Mouse (Mus musculus) left cerebral cortex, postnatal 25 days (tissue): ENCODE measurements at regions not wholly inside any gene's neighbourhood (a gene's known extent, or its start where the extent isn't known, plus 50 kb on each side); places are given as distances from the start of the nearest gene placed in this dataset.

Source experiments
- DNase-seq, 2 experiments: peaks; one replicate each; pipeline ENCODE4 v3.0.0; 2022; ENCODE audit warnings: low spot score in 2 of 2, mixed read lengths in 1 of 2
- intact Hi-C: fragments of 180-260 bp; cut with DNase I; formaldehyde crosslinking; loops from one replicate; pipeline ENCODE4 v1.15.1; 2025

- intact Hi-C loops = no loop called here
Observed at GRCm38 (mm10) chr7:118042914-118043313, 73.1 kb downstream of the Rps15a start.

GRCm38 (mm10) chr7:118039862-118040261, 76.1 kb downstream of the Rps15a start:
- no peak for DNase-seq
- intact Hi-C loops = no loop called here

More at GRCm38 (mm10) chr7:118042914-118043313, 73.1 kb downstream of the Rps15a start:
- no peak for DNase-seq

- DNase-seq = no peak
- intact Hi-C loops = no loop called here
Observed at GRCm38 (mm10) chr7:118037062-118037461, 78.9 kb downstream of the Rps15a start.

- intact Hi-C loops = no loop called here
- no peak for DNase-seq
Observed at GRCm38 (mm10) chr7:118026106-118026526, 89.9 kb downstream of the Rps15a start.

- intact Hi-C loops = no loop called here
- no peak for DNase-seq
Observed at GRCm38 (mm10) chr7:118004620-118005019, 111.4 kb downstream of the Rps15a start.

- DNase-seq = peak; percentile 16 to 56
- intact Hi-C loops = no loop called here
Observed at GRCm38 (mm10) chr7:118001881-118002280, 114.1 kb downstream of the Rps15a start.

DNA sequence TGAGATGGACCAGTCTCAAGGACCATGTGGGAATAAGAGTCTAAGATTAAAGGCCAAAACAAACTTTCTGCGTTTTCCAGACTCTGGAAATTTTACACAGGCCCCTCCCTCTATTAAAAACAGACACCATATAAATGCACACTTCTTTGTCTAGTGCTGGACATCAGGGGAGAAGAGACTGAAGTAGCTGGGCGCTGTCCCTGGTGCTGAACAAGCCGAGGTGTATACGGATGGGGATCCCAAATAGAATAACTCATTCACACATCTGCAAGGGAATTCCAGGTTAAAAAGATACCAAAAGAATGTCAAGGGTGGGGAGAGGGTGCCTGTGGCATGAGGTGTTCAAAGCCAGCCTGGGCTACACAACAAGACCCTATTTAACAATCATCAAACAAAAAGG, 114.9 kb downstream of the Rps15a start:
- DNase-seq = no peak
- intact Hi-C loops = no loop called here

DNA sequence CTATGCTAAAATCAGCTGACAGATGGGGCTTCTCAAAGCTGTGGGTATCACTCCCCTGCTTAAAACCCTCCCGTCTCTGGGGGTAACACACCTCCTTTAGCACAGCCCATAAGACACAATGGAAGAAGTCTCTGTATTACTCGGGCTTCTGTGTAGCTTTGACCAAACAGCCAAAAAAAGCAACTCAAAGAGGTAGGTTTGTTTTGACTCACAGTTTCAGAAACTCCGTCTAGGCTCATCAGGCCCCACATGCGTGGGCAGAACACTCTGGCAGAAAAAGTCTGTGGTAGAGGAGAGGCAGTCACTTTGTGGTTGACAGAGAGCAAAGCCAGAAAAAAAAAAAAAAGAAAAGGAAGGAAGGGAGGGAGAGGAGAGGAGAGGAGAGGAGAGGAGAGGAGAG, 133.8 kb downstream of the Rps15a start:
- no peak for DNase-seq
- intact Hi-C loops = no loop called here

DNA sequence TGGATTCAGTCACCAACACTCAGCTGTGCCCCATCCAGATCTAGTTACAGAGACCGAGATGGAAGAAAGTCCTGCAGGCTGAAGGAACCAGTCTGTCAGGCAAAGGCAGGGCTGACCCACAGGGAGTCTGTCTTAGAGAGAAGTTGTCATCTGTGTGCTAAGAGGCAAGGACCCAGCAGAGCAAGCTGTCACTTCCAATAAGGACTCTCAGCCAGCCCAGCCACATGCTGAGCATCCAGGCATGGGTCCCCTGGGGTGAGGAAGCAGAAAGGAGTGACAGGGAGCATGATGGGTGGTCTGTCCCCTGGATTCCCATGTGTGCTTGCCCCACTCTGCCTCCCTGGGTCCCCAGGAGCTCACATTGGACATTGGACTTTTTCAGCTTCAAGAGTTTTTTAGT, 144.8 kb downstream of the Rps15a start:
- no peak for DNase-seq
- intact Hi-C loops = no loop called here

- DNase-seq = no peak
- intact Hi-C loops = no loop called here
Observed at GRCm38 (mm10) chr7:117943435-117943834, 172.6 kb downstream of the Rps15a start.

GRCm38 (mm10) chr7:117939618-117940017, 176.4 kb downstream of the Rps15a start:
- DNase-seq = no peak
- intact Hi-C loops = no loop called here

DNA sequence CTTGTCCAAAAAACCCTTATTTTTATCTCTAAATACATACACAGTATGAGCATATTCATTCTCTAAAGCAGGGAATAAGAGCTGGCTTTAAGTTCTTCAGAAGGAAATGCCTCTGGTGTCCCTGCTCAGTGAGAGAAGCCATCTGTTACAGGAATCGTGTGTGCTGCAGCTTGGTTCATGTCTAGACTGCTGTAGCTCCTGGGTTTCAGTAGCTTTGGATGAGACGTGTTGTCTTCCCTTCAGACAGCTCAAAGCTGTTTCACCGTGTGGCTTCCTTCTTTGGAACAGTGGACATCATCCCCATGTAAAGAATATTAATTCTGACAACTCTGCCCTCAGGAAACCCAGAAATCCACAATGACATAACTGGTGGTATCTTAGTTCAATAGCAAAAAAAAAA, 181.1 kb downstream of the Rps15a start:
- intact Hi-C loops = no loop called here
- DNase-seq = peak in 1 of 2 experiments; percentile 66

DNA sequence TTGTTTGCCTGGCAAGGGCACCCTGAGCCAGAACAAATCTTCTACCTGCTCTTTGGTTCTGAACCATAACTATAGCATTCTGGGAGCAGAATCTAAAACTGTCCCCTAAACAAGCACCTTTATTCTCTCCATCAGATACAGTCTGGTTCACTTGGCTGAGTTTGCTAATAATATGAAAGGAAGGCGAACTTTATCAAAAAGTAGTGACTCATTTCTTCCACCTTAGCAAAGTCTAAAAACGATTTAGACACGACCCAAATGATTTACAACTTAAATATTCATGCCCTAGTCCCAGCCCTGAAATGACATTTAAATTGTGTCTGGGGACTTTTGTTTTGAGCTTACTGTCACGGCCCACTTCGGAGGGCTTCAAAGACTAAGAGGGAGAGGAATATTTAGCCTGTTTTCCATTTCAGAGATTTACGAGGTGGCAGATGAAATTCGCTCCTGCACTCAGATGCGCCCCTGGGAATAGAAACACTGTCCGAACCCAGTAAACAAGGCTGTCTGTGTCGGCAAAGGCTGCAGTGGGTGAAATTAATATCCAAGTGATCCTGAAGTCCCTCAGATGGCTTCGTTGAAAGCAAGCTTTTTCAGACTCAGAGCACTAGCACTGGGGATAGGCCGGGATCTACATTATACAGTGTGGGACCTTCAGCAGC, 184.6 kb downstream of the Rps15a start:
- DNase-seq = no peak
- intact Hi-C loops = no loop called here

DNA sequence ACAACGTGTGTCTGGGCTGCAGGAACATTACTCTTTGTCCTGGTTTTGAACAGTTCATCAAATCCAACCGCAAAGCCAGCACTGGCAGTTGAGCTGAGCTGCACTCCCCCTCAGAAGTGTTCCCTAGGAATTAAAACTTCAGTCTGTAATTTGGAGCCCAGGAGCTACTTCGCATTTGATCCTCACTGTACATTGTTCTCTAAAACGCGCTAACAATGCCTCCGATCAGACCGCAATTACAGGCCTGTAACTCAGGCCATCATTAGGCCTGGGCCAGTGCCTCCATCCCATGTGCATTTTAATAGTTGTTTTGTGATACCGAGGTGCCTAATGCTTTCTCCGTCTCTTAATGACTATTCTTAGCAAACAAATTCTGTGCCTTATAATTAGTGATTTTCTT, 185.6 kb downstream of the Rps15a start:
- intact Hi-C loops = no loop called here
- no peak for DNase-seq

DNA sequence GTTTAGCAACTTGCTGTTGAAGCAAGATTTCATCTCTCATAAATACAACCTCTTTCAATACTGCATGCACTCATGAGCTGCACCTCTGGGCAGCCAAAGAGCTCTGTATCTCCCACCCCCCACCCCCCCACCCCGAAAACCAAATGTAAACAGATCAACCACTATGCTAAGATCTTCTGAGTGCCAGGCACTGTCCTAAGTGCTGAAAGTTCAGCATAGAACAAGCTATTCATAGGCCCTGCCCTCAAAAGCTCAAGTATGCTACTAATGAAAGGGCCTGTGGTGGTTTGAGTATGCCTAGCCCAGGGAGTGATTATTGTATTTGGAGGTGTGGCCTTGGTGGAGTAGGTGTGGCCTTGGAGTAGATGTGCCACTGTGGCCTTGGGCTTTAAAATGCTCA, 189.6 kb downstream of the Rps15a start:
- DNase-seq = no peak
- intact Hi-C loops = no loop called here

DNA sequence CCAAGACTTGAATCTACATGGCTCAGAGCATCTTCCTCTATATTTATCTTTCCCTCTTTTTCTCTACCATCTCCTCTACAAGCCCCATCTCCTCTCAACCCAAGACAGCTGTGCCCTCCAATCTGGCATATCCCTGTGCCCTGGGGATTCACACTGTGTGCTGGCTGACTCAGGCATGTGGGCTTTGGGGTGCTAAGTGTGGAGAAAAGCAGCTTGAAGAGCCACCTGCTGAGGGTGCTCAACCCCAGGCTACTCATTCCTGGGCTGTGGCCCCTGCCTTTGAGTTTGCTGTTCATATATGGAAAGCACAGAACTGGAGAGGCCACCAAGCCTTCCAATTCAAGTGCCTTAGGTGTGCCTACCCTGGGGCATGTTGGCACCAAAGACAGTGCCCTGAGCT, 193.7 kb downstream of the Rps15a start:
- intact Hi-C loops = no loop called here
- peak; percentile 47 to 88 for DNase-seq

DNA sequence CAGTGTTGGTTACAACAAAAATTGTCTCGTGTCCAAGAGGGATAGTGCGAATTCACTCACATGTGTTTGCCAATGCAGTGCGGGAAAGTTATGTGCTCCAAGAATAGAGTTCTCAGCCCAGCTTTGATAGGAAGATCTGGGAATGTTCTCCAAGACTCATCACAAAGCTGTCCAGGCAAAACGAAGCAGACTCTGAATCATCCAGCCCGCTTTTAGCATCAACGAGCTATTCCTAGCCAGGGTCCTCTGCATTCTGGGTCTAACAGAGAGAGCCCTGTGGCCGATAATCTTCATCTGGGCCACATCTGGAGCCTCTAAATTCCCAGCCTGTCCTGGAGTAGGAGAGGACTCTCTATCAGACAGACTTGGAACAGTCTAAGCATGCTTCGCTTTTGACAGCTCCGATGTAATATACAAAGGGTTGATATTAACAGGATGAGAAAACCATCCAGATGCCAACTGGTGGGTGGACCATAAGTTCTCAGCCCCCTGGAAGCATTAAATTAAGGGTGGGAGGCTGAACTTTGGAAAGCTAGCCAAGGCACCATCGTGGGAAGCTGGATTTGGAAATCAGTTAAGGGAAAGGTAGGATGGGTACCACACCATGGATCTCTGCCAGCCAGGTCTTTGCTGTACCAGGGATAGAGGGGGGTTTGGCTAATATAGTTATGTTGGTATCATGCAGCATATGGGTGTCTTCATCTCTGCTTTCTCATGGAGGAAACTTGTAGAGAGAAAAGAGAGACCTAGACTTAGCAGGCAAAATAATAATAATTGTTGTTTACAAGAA, 197.6 kb downstream of the Rps15a start:
- DNase-seq = peak; percentile 49 to 93
- intact Hi-C loops = loop anchor here (1.0 to 10.0 kb wide), 2 partner anchors 246 to 814 kb away; no protein-coding TSS in a partner anchor

- intact Hi-C loops = loop anchor here (10.0 kb wide), 1 partner anchor 812 kb away; no protein-coding TSS in a partner anchor
- DNase-seq = no peak
Observed at GRCm38 (mm10) chr7:117916915-117917314, 199.1 kb downstream of the Rps15a start.

DNA sequence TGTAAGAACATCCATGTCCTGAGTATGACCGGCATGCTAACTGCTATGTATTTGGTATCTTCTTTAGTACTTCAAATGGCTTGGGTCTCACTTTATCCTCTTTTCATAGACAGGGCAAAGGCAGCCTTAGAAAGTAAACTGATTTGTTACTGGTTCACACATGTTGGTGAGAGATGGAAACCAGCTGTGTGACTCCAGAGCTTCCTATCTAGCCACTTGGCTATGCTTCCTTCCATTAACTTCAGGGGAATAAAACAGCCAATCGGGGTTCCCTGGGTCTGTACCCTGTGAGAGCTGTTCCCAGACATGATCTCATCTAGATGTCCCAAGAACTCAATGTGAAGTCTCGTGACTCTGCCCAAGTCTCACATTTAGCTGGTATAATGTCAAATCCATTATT, 203.5 kb downstream of the Rps15a start:
- no peak for DNase-seq
- intact Hi-C loops = loop anchor here (10.0 kb wide), 1 partner anchor 808 kb away; no protein-coding TSS in a partner anchor

GRCm38 (mm10) chr7:117911062-117911461, 204.9 kb downstream of the Rps15a start:
- peak in 1 of 2 experiments; percentile 56 for DNase-seq
- intact Hi-C loops = loop anchor here (10.0 kb wide), 1 partner anchor 806 kb away; no protein-coding TSS in a partner anchor

- intact Hi-C loops = no loop called here
- no peak for DNase-seq
Observed at GRCm38 (mm10) chr7:117896528-117896927, 219.5 kb downstream of the Rps15a start.
